Mouse (Mus musculus) layer of hippocampus, adult 8-10 months (tissue): ENCODE measurements around the gene Hapln3. TPM values are rescaled to one million over a fixed set of nuclear protein-coding genes. Genes with fewer than 3 reads are reported as not detected.

ENCODE experiments used
- DNase-seq, 2 experiments: peaks; one replicate each; pipeline ENCODE4 v3.0.0; 2022; ENCODE audit warnings: low spot score in 2 of 2
- total RNA-seq, 4 experiments: library from RNA; stranded (reverse); gene quantifications; 2 replicates each; pipeline ENCODE4 v1.2.4; 2022

Hapln3 gene
- total RNA-seq, result 1 to 10 TPM; 1.6 to 3.0 (median 1.9) TPM

GRCm38 (mm10) chr7:79130843-79131444, at the start of gene Hapln3:
Gene Hapln3, minus strand, starts transcription at chr7:79131018.
- DNase-seq, result no peak

DNA sequence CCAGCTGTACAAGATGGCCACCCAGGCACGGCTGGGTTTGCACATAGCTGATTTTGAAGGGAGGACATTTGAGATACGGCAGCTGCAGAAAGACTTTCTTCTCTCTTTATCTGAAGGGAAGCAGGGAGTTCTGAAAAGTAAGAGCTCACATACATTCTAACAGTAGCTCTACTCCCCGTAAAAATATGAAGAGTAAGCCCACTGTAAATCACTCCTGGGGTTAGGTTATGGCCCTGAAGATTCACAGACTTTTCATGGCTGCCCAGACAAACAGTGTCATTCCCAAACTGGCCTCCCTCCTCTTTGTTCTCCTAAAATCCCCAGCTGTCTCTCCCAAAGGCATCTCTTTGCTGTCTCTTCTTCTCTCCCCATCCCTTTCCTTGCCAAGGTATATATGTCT, 43.0 kb upstream of the Hapln3 start:
- no peak for DNase-seq

- no peak for DNase-seq
These were observed 41.0 kb upstream of the Hapln3 start for GRCm38 (mm10) chr7:79171782-79172181.

GRCm38 (mm10) chr7:79167006-79167562, 36.3 kb upstream of the Hapln3 start:
- DNase-seq, result no peak

- no peak for DNase-seq
These were observed 28.6 kb upstream of the Hapln3 start for GRCm38 (mm10) chr7:79159406-79159805.

DNA sequence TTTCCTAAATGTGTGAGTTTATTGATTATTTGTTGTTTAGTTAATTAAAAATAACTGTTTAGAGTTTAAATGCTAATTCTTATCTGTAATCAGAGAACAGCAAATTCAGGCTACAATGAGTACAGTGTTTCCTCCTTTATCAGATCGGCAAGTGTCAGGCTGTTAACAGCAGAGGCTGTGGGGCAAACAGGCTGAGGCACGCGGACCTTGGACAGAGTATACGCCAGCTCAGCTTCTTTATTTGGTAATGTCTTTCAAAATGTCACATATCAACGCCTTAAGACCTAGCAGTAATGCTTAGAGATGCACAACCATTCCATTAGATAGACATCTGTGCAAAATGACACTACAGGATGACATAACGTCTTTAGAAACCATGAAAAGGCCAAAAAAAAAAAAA, 18.7 kb upstream of the Hapln3 start:
- DNase-seq, result no peak

- DNase-seq, result peak; percentile 66 to 69
These were observed 18.0 kb upstream of the Hapln3 start, which contains the start of gene Mfge8 for GRCm38 (mm10) chr7:79148711-79149266. Gene Mfge8, minus strand, starts transcription at chr7:79149060.

- no peak for DNase-seq
These were observed 17.3 kb upstream of the Hapln3 start for GRCm38 (mm10) chr7:79147931-79148653.

DNA sequence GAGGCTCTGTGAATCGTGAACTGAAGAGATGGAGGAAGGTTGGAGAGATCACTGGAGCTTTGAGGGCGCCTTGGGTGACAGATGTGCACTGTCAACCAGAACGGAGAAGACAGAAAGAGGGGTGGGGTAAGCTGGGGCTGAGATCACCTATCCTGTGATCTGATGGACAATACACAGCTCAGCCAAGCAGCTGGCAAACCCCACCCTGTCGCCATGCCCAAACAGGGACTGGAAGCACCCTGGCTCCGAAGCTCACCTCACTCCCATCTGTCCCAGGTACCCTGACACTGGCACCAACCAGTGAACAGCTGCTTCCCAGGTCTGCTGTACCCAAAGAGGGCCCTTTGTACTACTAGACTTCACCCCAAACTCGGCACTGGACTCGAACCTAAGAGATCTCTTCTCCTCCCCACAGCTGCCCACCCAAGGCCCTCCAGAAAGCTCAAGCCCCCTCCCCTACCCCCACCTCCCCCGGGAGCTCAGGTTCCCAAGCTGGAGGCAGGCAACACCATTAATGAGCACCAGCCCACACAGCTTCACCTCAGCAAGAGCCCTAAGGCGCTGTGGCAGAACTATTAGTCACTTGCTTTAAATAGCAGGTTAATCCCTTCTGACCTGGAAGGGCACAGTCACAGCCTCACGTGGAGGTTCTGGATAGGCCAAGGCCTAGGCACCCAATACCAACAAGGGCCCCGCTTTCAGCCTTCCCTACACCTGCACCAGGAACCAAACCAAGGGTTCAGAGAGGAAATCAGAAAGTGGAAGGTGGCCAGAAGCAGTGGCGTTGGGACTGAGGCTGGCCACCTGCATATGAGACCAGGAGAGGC, 16.4 kb upstream of the Hapln3 start:
- no peak for DNase-seq

DNA sequence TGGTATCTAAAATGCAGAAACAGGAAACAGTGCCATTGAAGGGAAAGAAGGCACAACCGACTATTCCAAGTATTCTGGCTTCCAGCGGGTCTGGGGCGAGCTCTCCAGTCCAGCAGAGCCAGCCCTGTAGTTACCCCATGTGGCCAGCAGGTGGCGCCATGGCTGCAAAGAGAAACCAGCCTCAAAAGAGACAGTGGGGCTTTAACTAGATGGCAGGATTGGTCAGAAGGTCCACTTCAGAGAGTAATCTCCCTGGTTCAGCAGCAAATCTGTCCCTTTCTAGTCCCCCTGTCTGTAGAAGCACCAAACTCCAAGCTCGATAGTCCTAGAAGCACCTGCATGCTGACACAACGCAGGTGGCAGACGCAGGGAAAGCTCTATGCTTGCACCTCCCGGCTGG, 10.1 kb upstream of the Hapln3 start:
- peak; percentile 64 to 85 for DNase-seq

GRCm38 (mm10) chr7:79139891-79140591, 9.2 kb upstream of the Hapln3 start:
- no peak for DNase-seq

GRCm38 (mm10) chr7:79139328-79139824, 8.6 kb upstream of the Hapln3 start:
- DNase-seq, result no peak

DNA sequence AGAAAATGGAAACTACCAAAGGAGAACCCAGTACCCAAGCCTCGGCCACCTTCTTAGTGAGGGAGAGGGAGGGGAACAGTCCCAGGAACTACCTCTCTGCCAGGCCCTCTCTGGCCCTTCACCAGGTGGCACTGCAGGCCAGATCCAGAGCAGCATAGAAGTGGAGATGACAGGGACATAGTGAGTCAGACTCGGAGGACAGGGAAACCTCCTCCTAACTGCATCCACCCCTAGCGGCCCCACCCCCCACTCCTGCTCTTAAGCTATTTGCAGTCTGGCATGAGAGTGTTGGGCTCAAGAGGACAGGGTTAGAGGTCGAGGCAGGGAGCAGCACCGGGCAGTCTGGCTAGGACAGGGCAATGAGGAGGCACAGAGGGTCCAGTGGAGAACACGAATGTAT, 2.6 kb upstream of the Hapln3 start:
- DNase-seq, result no peak

GRCm38 (mm10) chr7:79130385-79130784, 433 bp downstream of the Hapln3 start:
- no peak for DNase-seq

- no peak for DNase-seq
These were observed 935 bp downstream of the Hapln3 start for GRCm38 (mm10) chr7:79129883-79130282.

- DNase-seq, result peak; percentile 44 to 66
These were observed 7.4 kb downstream of the Hapln3 start for GRCm38 (mm10) chr7:79123465-79123864.

- no peak for DNase-seq
These were observed 17.0 kb downstream of the Hapln3 start for GRCm38 (mm10) chr7:79113848-79114247.

- no peak for DNase-seq
These were observed 34.3 kb downstream of the Hapln3 start for GRCm38 (mm10) chr7:79096492-79096891.

GRCm38 (mm10) chr7:79089111-79089510, 41.7 kb downstream of the Hapln3 start:
- DNase-seq, result peak in 1 of 2 experiments; percentile 33

- peak in 1 of 2 experiments; percentile 70 for DNase-seq
These were observed 50.0 kb downstream of the Hapln3 start for GRCm38 (mm10) chr7:79080572-79081399.
